Mouse (Mus musculus): ENCODE measurements around the gene Lingo1. TPM values are rescaled to one million over a fixed set of nuclear protein-coding genes. Genes with fewer than 3 reads are reported as not detected.

The Lingo1 gene
- total RNA-seq (2014; rRNA removed): 145 and 192 TPM in 2 replicates
- polyA plus RNA-seq (2015; fragmentation: Nextera tagmentation; extraction: Ambion mirVana): 110 and 114 TPM in 2 replicates

- under 1% methylated on average over 69 of the region's 88 CpGs for WGBS
- peak within 1 kb of the TSS; percentile 91 for H3K27ac ChIP-seq (ENCODE audit: low read depth, low read length)
- TF ChIP-seq CTCF (IDR thresholded peaks at IDR 0.05): no peak
- peak within 1 kb of the TSS; percentile 84 for H3K9ac ChIP-seq (replicated peaks; ENCODE audit: low read length, poor library complexity, severe bottlenecking)
- peak within 1 kb of the TSS; percentile 77 for H3K4me2 ChIP-seq (ENCODE audit: low read depth, low read length, poor library complexity, severe bottlenecking)
- ATAC-seq (ENCODE audit: low FRiP score) (peak; percentile 86), DNase-seq (ENCODE audit: low spot score) (peak; percentile 76)
- peaks cover 4% of the 10 kb centered on the region; the same call in 1 of the 2 replicates for H3K27me3 ChIP-seq (ENCODE audit: insufficient read depth, low read length)
- H3K4me1 ChIP-seq (ENCODE audit: insufficient read depth, low read length): peaks cover 9% of the 10 kb centered on the region; the same call in 1 of the 2 replicates
- no peaks in the 10 kb centered on the region for H3K36me3 ChIP-seq (ENCODE audit: insufficient read depth, low read length)
- H3K4me3 ChIP-seq (ENCODE audit: low read depth, low read length): peak within 1 kb of the TSS; percentile 63
- H3K9me3 ChIP-seq (ENCODE audit: low read length): no peaks in the 10 kb centered on the region
These were observed at the start of gene Lingo1 for GRCm38 (mm10) chr9:56795721-56796655. Lingo1 (minus strand) TSS chr9:56796468.

GRCm38 (mm10) chr9:56844644-56845043, 48.4 kb upstream of the Lingo1 start:
- Histone ChIP-seq H3K9ac (replicated peaks; ENCODE audit: low read length, poor library complexity, severe bottlenecking) (no peak overlapping the region), H3K4me3 (ENCODE audit: low read depth, low read length) (no peak overlapping the region), H3K4me1 (ENCODE audit: insufficient read depth, low read length) (no peaks in the 10 kb centered on the region; the same call in 1 of the 2 replicates), H3K4me2 (ENCODE audit: low read depth, low read length, poor library complexity, severe bottlenecking) (no peak overlapping the region), H3K27ac (ENCODE audit: low read depth, low read length) (no peak overlapping the region), H3K9me3 (ENCODE audit: low read length) (no peaks in the 10 kb centered on the region), H3K27me3 (ENCODE audit: insufficient read depth, low read length) (no peaks in the 10 kb centered on the region), H3K36me3 (ENCODE audit: insufficient read depth, low read length) (no peaks in the 10 kb centered on the region)
- DNase-seq (ENCODE audit: low spot score) (peak; percentile 57), ATAC-seq (ENCODE audit: low FRiP score) (no peak)
- no peak for TF ChIP-seq CTCF (IDR thresholded peaks at IDR 0.05)
- WGBS: 61% methylated on average over 8 of the region's 8 CpGs

- Histone ChIP-seq H3K4me3 (ENCODE audit: low read depth, low read length) (no peak overlapping the region), H3K4me1 (ENCODE audit: insufficient read depth, low read length) (no peaks in the 10 kb centered on the region; the same call in 1 of the 2 replicates), H3K4me2 (ENCODE audit: low read depth, low read length, poor library complexity, severe bottlenecking) (no peak overlapping the region), H3K9ac (replicated peaks; ENCODE audit: low read length, poor library complexity, severe bottlenecking) (no peak overlapping the region), H3K9me3 (ENCODE audit: low read length) (no peaks in the 10 kb centered on the region), H3K36me3 (ENCODE audit: insufficient read depth, low read length) (no peaks in the 10 kb centered on the region), H3K27ac (ENCODE audit: low read depth, low read length) (no peak overlapping the region), H3K27me3 (ENCODE audit: insufficient read depth, low read length) (no peaks in the 10 kb centered on the region)
- peak; percentile 72 for DNase-seq (ENCODE audit: low spot score)
- 34% methylated on average over 7 of the region's 7 CpGs for WGBS
- ATAC-seq (ENCODE audit: low FRiP score): no peak
- peak; percentile 89 for TF ChIP-seq CTCF (IDR thresholded peaks at IDR 0.05)
These were observed 47.5 kb upstream of the Lingo1 start for GRCm38 (mm10) chr9:56843679-56844188.

GRCm38 (mm10) chr9:56842303-56842719, 46.0 kb upstream of the Lingo1 start:
- no peak overlapping the region for H3K9ac ChIP-seq (replicated peaks; ENCODE audit: low read length, poor library complexity, severe bottlenecking)
- 73% methylated on average over 3 of the region's 3 CpGs for WGBS
- H3K36me3 ChIP-seq (ENCODE audit: insufficient read depth, low read length): no peaks in the 10 kb centered on the region
- no peak for TF ChIP-seq CTCF (IDR thresholded peaks at IDR 0.05)
- DNase-seq (ENCODE audit: low spot score) (peak; percentile 53), ATAC-seq (ENCODE audit: low FRiP score) (no peak)
- no peaks in the 10 kb centered on the region; the same call in 1 of the 2 replicates for H3K4me1 ChIP-seq (ENCODE audit: insufficient read depth, low read length)
- no peaks in the 10 kb centered on the region for H3K9me3 ChIP-seq (ENCODE audit: low read length)
- H3K27ac ChIP-seq (ENCODE audit: low read depth, low read length): no peak overlapping the region
- no peak overlapping the region for H3K4me2 ChIP-seq (ENCODE audit: low read depth, low read length, poor library complexity, severe bottlenecking)
- H3K27me3 ChIP-seq (ENCODE audit: insufficient read depth, low read length): no peaks in the 10 kb centered on the region
- H3K4me3 ChIP-seq (ENCODE audit: low read depth, low read length): no peak overlapping the region

- Histone ChIP-seq H3K4me2 (ENCODE audit: low read depth, low read length, poor library complexity, severe bottlenecking) (no peak overlapping the region), H3K27me3 (ENCODE audit: insufficient read depth, low read length) (no peaks in the 10 kb centered on the region), H3K36me3 (ENCODE audit: insufficient read depth, low read length) (no peaks in the 10 kb centered on the region), H3K9ac (replicated peaks; ENCODE audit: low read length, poor library complexity, severe bottlenecking) (no peak overlapping the region), H3K4me3 (ENCODE audit: low read depth, low read length) (no peak overlapping the region), H3K27ac (ENCODE audit: low read depth, low read length) (no peak overlapping the region), H3K9me3 (ENCODE audit: low read length) (no peaks in the 10 kb centered on the region), H3K4me1 (ENCODE audit: insufficient read depth, low read length) (no peaks in the 10 kb centered on the region; the same call in 1 of the 2 replicates)
- ATAC-seq (ENCODE audit: low FRiP score) (no peak), DNase-seq (ENCODE audit: low spot score) (no peak)
- TF ChIP-seq CTCF (IDR thresholded peaks at IDR 0.05): no peak
These were observed 45.6 kb upstream of the Lingo1 start for GRCm38 (mm10) chr9:56841864-56842263.

- WGBS: 59% methylated on average over 5 of the region's 5 CpGs
- H3K36me3 ChIP-seq (ENCODE audit: insufficient read depth, low read length): no peaks in the 10 kb centered on the region
- ATAC-seq (ENCODE audit: low FRiP score) (no peak), DNase-seq (ENCODE audit: low spot score) (no peak)
- H3K9ac ChIP-seq (replicated peaks; ENCODE audit: low read length, poor library complexity, severe bottlenecking): no peak overlapping the region
- no peak overlapping the region for H3K27ac ChIP-seq (ENCODE audit: low read depth, low read length)
- TF ChIP-seq CTCF (IDR thresholded peaks at IDR 0.05): no peak
- H3K27me3 ChIP-seq (ENCODE audit: insufficient read depth, low read length): no peaks in the 10 kb centered on the region
- H3K9me3 ChIP-seq (ENCODE audit: low read length): no peaks in the 10 kb centered on the region
- no peak overlapping the region for H3K4me3 ChIP-seq (ENCODE audit: low read depth, low read length)
- no peaks in the 10 kb centered on the region; the same call in 1 of the 2 replicates for H3K4me1 ChIP-seq (ENCODE audit: insufficient read depth, low read length)
- no peak overlapping the region for H3K4me2 ChIP-seq (ENCODE audit: low read depth, low read length, poor library complexity, severe bottlenecking)
These were observed 44.5 kb upstream of the Lingo1 start for GRCm38 (mm10) chr9:56840721-56841120.

Data from midbrain, postnatal 0 days (tissue).